ENCODE assay signal across 1 mouse cellular context in genomic region chr11:99177925-99178198, GRCm38 (mm10).
TF ChIP-seq lines count a peak whose summit lies in the region.

No protein-coding gene starts in this region.

TF ChIP-seq in CH12.LX, 34 proteins besides CTCF, POLR2A, EP300 and RAD21 (continued from another document):
- no peak for TF ChIP-seq MYC (IDR thresholded peaks at IDR 0.05; ENCODE audit: low read depth, low read length)
- no peak for TF ChIP-seq KAT2A (IDR thresholded peaks at IDR 0.05; ENCODE audit: insufficient replicate concordance, low read length)
- no peak for TF ChIP-seq POLR2AphosphoS2 (IDR thresholded peaks at IDR 0.05; ENCODE audit: low read depth, low read length)
- no peak for TF ChIP-seq SIN3A (IDR thresholded peaks at IDR 0.05; ENCODE audit: low read length)
- no peak for TF ChIP-seq GABPA (IDR thresholded peaks at IDR 0.05; ENCODE audit: insufficient replicate concordance, low read depth, low read length)
- no peak for TF ChIP-seq E2F4 (IDR thresholded peaks at IDR 0.05; ENCODE audit: insufficient replicate concordance, low read depth, low read length)
- peak; percentile 89 for TF ChIP-seq MAZ (IDR thresholded peaks at IDR 0.05; ENCODE audit: low read depth, low read length)
- no peak for TF ChIP-seq NRF1 (IDR thresholded peaks at IDR 0.05; ENCODE audit: low read depth, low read length)
- no peak for TF ChIP-seq ZKSCAN1 (IDR thresholded peaks at IDR 0.05; ENCODE audit: borderline replicate concordance, low read depth, low read length)
- TF ChIP-seq ZMIZ1 (IDR thresholded peaks at IDR 0.05; ENCODE audit: low read depth, low read length), result no peak
- TF ChIP-seq MEF2A (IDR thresholded peaks at IDR 0.05; ENCODE audit: borderline replicate concordance, low read depth, low read length), result peak; percentile 98
